Mouse (Mus musculus): ENCODE data around the gene Kctd19. TPM values are rescaled to one million over a fixed set of nuclear protein-coding genes. Genes with fewer than 3 reads are reported as not detected.

The Kctd19 gene
- polyA plus RNA-seq, 1 experiment = 0.32 TPM

DNA sequence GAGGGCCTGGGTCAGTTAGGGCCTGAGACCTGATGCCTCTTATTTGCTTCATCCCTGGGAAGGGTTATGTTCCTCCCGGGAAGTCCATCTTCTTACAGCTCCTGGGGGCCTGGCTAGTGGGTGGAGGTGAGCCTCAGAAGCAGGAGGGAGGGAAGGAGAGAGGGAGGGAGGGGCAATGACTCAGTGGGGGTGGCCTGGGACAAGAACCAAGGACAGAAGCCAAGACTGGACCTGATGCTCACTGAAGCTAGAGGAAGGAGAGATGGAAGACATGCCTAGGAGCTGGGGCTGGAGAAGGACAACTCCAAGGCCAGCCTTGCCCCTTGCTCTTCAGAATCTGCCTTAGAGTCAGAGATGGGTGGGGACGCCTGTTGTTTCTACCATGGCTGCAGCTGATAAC, 40.3 kb downstream of the Kctd19 start, which contains the start of gene Plekhg4:
Gene Plekhg4, plus strand, starts transcription at position 243 of the 400 bp plus-strand sequence.
- peaks cover 2% of the 10 kb centered on the region; the same call in 1 of the 2 replicates for H3K4me1 ChIP-seq (ENCODE audit: control insufficient read depth, insufficient read depth, low read length)
- 53% methylated on average over 2 of the region's 2 CpGs for WGBS
- DNase-seq = no peak
- H3K4me3 ChIP-seq (replicated peaks; ENCODE audit: extremely low read depth, low read depth, low read length) = no peak within 1 kb of the TSS
- TF ChIP-seq POLR2A (IDR thresholded peaks at IDR 0.05; ENCODE audit: borderline replicate concordance, extremely low read depth, low read depth, low read length) (no peak), CTCF (IDR thresholded peaks at IDR 0.05; ENCODE audit: insufficient read depth, low read length) (no peak)

GRCm38 (mm10) chr8:105372473-105372872, 40.8 kb downstream of the Kctd19 start:
- TF ChIP-seq POLR2A (IDR thresholded peaks at IDR 0.05; ENCODE audit: borderline replicate concordance, extremely low read depth, low read depth, low read length) = no peak
- no peak for TF ChIP-seq CTCF (IDR thresholded peaks at IDR 0.05; ENCODE audit: insufficient read depth, low read length)
- WGBS = 76% methylated on average over 9 of the region's 9 CpGs
- no peak for DNase-seq

GRCm38 (mm10) chr8:105367107-105367506, 46.2 kb downstream of the Kctd19 start:
- TF ChIP-seq CTCF (IDR thresholded peaks at IDR 0.05; ENCODE audit: insufficient read depth, low read length) (no peak), POLR2A (IDR thresholded peaks at IDR 0.05; ENCODE audit: borderline replicate concordance, extremely low read depth, low read depth, low read length) (no peak)
- WGBS = 65% methylated on average over 2 of the region's 2 CpGs
- Histone ChIP-seq H3K4me3 (replicated peaks; ENCODE audit: extremely low read depth, low read depth, low read length) (no peak overlapping the region), H3K4me1 (ENCODE audit: control insufficient read depth, insufficient read depth, low read length) (no peaks in the 10 kb centered on the region)
- no peak for DNase-seq

More at GRCm38 (mm10) chr8:105372473-105372872, 40.8 kb downstream of the Kctd19 start:
- Histone ChIP-seq H3K4me1 (ENCODE audit: control insufficient read depth, insufficient read depth, low read length) (peaks cover 2% of the 10 kb centered on the region; the same call in 1 of the 2 replicates), H3K4me3 (replicated peaks; ENCODE audit: extremely low read depth, low read depth, low read length) (no peak overlapping the region)

- DNase-seq = no peak
- no peaks in the 10 kb centered on the region for H3K4me1 ChIP-seq (ENCODE audit: control insufficient read depth, insufficient read depth, low read length)
- no peak overlapping the region for H3K4me3 ChIP-seq (replicated peaks; ENCODE audit: extremely low read depth, low read depth, low read length)
- TF ChIP-seq POLR2A (IDR thresholded peaks at IDR 0.05; ENCODE audit: borderline replicate concordance, extremely low read depth, low read depth, low read length) (no peak), CTCF (IDR thresholded peaks at IDR 0.05; ENCODE audit: insufficient read depth, low read length) (no peak)
- WGBS = 46% methylated on average over 12 of the region's 12 CpGs
Observed at GRCm38 (mm10) chr8:105361751-105362702, 51.3 kb downstream of the Kctd19 start.

DNA sequence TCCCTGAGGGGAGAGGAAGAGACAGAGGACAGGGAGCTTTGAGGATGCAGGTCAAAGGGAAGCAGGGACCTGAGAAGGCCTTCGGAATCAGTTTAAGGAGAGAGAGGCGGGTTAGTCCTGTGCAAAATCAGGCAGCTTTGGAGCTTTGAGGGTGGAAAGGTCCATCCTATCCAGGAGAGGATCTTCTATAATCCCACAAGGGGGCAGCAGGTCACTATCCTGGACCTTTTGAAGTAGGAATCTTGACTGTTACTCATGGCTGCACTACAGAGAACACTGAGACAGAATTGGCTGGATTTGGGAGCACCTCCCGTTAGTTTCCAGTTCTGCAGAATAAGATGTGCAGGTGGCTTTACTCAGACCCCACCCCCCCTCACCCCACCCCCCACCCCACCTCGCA, 53.7 kb downstream of the Kctd19 start:
- 53% methylated on average over 4 of the region's 4 CpGs for WGBS
- Histone ChIP-seq H3K4me1 (ENCODE audit: control insufficient read depth, insufficient read depth, low read length) (no peaks in the 10 kb centered on the region), H3K4me3 (replicated peaks; ENCODE audit: extremely low read depth, low read depth, low read length) (no peak overlapping the region)
- no peak for TF ChIP-seq POLR2A (IDR thresholded peaks at IDR 0.05; ENCODE audit: borderline replicate concordance, extremely low read depth, low read depth, low read length)
- no peak for TF ChIP-seq CTCF (IDR thresholded peaks at IDR 0.05; ENCODE audit: insufficient read depth, low read length)
- no peak for DNase-seq

DNA sequence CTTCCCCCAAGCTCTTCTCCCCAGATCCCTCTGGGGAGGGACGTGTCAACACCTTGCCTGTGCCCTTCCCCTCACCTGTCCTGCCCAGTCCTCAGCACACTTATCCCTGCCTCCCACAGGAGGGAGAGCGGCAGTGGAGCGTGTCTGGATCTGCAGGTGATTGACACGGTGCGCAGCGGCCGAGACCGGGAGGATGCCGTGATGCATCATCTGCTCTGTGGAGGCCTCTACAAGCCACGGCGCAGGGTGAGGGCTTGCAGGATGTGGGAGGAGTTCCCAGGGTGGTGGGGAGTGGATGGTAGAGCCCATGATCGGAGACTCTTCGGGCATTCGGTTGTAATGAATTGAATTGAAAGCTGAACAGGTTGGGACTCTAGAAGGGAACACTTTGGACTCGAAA, 54.1 kb downstream of the Kctd19 start:
- no peak overlapping the region for H3K4me3 ChIP-seq (replicated peaks; ENCODE audit: extremely low read depth, low read depth, low read length)
- no peak for DNase-seq
- WGBS = 78% methylated on average over 15 of the region's 15 CpGs
- TF ChIP-seq POLR2A (IDR thresholded peaks at IDR 0.05; ENCODE audit: borderline replicate concordance, extremely low read depth, low read depth, low read length) = no peak
- no peak for TF ChIP-seq CTCF (IDR thresholded peaks at IDR 0.05; ENCODE audit: insufficient read depth, low read length)
- H3K4me1 ChIP-seq (ENCODE audit: control insufficient read depth, insufficient read depth, low read length) = no peaks in the 10 kb centered on the region

DNA sequence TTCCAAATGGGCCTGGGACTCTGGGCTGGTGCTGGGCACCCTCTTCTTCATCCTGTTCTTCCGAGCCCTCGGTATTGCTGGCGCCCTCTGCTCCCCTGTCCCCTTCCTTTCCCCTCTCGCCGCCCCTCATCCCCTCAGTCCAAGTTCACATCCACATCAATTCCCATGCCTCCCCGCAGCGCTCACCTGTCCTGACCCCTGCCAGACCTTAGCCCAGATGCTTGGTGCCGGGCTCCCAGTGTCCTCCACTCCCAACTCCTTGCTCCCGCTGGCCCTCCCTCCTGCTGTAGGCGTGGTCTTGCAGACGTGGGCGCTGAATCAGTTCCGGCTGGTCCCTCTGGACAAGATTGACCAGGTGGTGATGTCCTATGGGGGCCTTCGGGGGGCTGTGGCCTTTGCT, 56.6 kb downstream of the Kctd19 start:
- no peak for TF ChIP-seq POLR2A (IDR thresholded peaks at IDR 0.05; ENCODE audit: borderline replicate concordance, extremely low read depth, low read depth, low read length)
- no peaks in the 10 kb centered on the region for H3K4me1 ChIP-seq (ENCODE audit: control insufficient read depth, insufficient read depth, low read length)
- no peak overlapping the region for H3K4me3 ChIP-seq (replicated peaks; ENCODE audit: extremely low read depth, low read depth, low read length)
- DNase-seq = no peak
- WGBS = 89% methylated on average over 14 of the region's 14 CpGs

DNA sequence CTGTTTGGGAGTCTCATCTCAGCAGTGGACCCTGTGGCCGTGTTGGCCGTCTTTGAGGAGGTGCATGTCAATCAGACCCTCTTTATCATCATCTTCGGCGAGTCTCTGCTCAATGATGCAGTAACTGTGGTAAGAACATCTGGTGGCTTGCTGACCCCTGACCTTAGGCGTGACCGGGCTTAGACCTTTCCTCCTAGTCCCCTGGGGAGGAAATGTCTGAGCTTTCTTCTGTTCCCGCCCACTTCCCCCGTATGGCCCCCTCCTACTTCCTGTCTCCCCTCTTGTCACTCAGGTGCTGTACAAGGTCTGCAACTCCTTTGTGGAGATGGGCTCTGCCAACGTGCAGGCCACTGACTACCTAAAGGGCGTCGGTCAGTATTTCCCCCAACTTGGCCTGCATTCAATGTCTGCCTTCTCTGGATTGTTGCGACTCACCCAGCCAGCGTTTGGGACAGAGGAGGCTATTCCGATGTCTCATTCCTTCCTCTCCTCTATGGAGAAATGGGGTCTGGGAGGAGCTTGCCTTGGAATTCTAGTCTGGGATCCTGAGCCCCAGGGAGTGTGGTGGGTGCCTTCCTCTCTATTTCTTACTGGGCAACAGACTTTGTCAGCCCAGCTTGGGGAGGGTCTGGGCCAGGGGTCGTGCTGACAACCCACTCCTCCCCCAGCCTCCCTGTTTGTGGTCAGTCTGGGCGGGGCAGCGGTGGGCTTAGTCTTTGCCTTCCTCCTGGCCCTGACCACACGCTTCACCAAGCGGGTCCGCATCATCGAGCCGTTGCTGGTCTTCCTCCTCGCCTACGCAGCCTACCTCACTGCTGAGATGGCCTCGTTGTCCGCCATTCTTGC, 57.9 kb downstream of the Kctd19 start:
- H3K4me1 ChIP-seq (ENCODE audit: control insufficient read depth, insufficient read depth, low read length) = no peaks in the 10 kb centered on the region
- H3K4me3 ChIP-seq (replicated peaks; ENCODE audit: extremely low read depth, low read depth, low read length) = no peak overlapping the region
- 69% methylated on average over 26 of the region's 26 CpGs for WGBS
- no peak for TF ChIP-seq POLR2A (IDR thresholded peaks at IDR 0.05; ENCODE audit: borderline replicate concordance, extremely low read depth, low read depth, low read length)
- no peak for TF ChIP-seq CTCF (IDR thresholded peaks at IDR 0.05; ENCODE audit: insufficient read depth, low read length)
- no peak for DNase-seq

- WGBS = 92% methylated on average over 4 of the region's 4 CpGs
- TF ChIP-seq POLR2A (IDR thresholded peaks at IDR 0.05; ENCODE audit: borderline replicate concordance, extremely low read depth, low read depth, low read length) (no peak), CTCF (IDR thresholded peaks at IDR 0.05; ENCODE audit: insufficient read depth, low read length) (no peak)
- Histone ChIP-seq H3K4me1 (ENCODE audit: control insufficient read depth, insufficient read depth, low read length) (no peaks in the 10 kb centered on the region), H3K4me3 (replicated peaks; ENCODE audit: extremely low read depth, low read depth, low read length) (no peak overlapping the region)
- DNase-seq = no peak
Observed at GRCm38 (mm10) chr8:105354549-105354948, 58.8 kb downstream of the Kctd19 start.

All from lung, adult 2 months (tissue).